Mouse (Mus musculus) heart, embryonic 16.5 days (tissue): ENCODE data around the gene Klhdc2. TPM values are rescaled to one million over a fixed set of nuclear protein-coding genes. Genes with fewer than 3 reads are reported as not detected.

ENCODE experiments used
- ATAC-seq: fragments of 200-750 bp; cut with Nextera tagmentation; replicated peaks from 2 replicates; pipeline ENCODE4 v1.8.0; 2017; ENCODE audit warnings: moderate number of reproducible peaks; ENCODE audit not compliant: insufficient read depth, low FRiP score; ENCODE audit errors: extremely low read depth
- H3K27ac ChIP-seq: fragments of 300-500 bp; sonication (generic); 2 replicates; pipeline ENCODE4 v1.5.1; 2014; ENCODE audit warnings: mild to moderate bottlenecking, low read length, control low read depth, moderate library complexity
- H3K27me3 ChIP-seq: fragments of 300-500 bp; sonication (generic); 2 replicates; pipeline ENCODE4 v1.6.1; 2014; ENCODE audit warnings: low read length, mixed read lengths; ENCODE audit not compliant: control insufficient read depth, insufficient read depth
- H3K36me3 ChIP-seq: fragments of 300-500 bp; sonication (generic); 2 replicates; pipeline ENCODE4 v1.6.1; 2014; ENCODE audit not compliant: control insufficient read depth, insufficient read depth
- H3K4me1 ChIP-seq: fragments of 300-500 bp; sonication (generic); 2 replicates; pipeline ENCODE4 v1.6.1; 2014; ENCODE audit warnings: low read length, mixed read lengths; ENCODE audit not compliant: control insufficient read depth, insufficient read depth
- H3K4me2 ChIP-seq: fragments of 300-500 bp; sonication (generic); 2 replicates; pipeline ENCODE4 v1.6.1; 2014; ENCODE audit warnings: low read depth, mild to moderate bottlenecking, control low read depth, low read length
- H3K4me3 ChIP-seq: fragments of 300-500 bp; sonication (generic); 2 replicates; pipeline ENCODE4 v1.5.1; 2014; ENCODE audit warnings: mild to moderate bottlenecking, control low read depth, low read length
- H3K9ac ChIP-seq: fragments of 300-500 bp; sonication (generic); 2 replicates; pipeline ENCODE4 v1.6.1; 2014; ENCODE audit warnings: low read length, control low read depth
- H3K9me3 ChIP-seq: fragments of 300-500 bp; sonication (generic); replicated peaks from 2 replicates; pipeline ENCODE4 v1.6.1; 2016; ENCODE audit warnings: low read length; ENCODE audit not compliant: control insufficient read depth
- WGBS: fragments of 180-500 bp; shearing (Covaris S2); extraction: QIAGEN DNeasy Blood & Tissue Kit; methylation state at CpG from one replicate; pipeline ENCODE4 v1.1.7; 2014; 5-methylcytosine and 5-hydroxymethylcytosine counted together
- polyA plus RNA-seq: library from polyadenylated mRNA; unstranded; fragments of >200 nt; fragmentation: Nextera tagmentation; extraction: Ambion mirVana; gene quantifications from 2 replicates; pipeline ENCODE4 v1.2.1, GENCODE M21; 2015

Gene Klhdc2
- polyA plus RNA-seq, 1 experiment from 2014 or later, result 117 TPM

DNA sequence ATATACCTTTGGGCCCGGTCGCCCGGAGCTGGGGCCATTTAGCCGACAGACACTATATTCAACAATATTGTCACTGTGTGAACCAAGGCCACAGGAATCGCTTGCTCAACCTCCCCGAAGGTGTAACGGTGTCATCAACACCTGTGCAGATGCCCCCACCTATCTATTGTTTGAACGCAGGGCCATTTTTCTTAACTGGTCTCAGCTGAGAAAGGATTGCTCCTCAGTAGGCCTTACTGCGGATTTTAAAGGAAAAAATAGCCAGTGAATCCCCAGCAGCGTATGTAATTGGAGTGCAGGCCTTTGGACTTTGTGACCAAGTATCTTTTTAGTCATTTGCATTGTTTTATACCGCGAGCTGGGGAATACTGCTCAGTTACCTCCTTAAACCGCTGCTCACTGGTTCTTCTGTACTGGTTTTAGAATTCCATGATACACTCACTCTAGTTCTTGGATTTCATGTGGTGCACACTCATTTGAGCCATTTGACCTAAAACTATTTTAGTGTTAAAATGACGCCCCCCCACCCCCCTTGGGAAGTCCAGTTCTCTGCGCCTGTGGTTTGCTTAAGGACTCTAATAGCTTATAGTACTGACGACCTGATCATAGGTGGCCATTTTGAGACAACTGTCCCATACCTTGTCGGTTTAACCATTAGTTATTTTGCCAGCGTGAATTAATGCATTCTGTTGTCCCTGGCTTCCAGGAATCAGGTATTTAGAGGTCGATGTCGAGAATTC is 1.1 kb downstream of the Klhdc2 start:
- 18% methylated on average over 20 of the region's 20 CpGs for WGBS
- Histone ChIP-seq H3K27ac (peak overlapping the region; percentile 92), H3K4me1 (peaks cover 21% of the 10 kb centered on the region), H3K4me2 (peak overlapping the region; percentile 70), H3K9ac (peak overlapping the region; percentile 89), H3K4me3 (peak overlapping the region; percentile 78), H3K9me3 (no peaks in the 10 kb centered on the region), H3K36me3 (peaks cover 10% of the 10 kb centered on the region), H3K27me3 (no peaks in the 10 kb centered on the region)
- no peak for ATAC-seq

GRCm38 (mm10) chr12:69298281-69298680 is 1.8 kb downstream of the Klhdc2 start:
- Histone ChIP-seq H3K27me3 (no peaks in the 10 kb centered on the region), H3K4me2 (peak overlapping the region; percentile 70), H3K9ac (no peak overlapping the region), H3K36me3 (peaks cover 15% of the 10 kb centered on the region), H3K4me1 (peaks cover 21% of the 10 kb centered on the region), H3K4me3 (peak overlapping the region; percentile 78; the same call in 1 of the 2 replicates), H3K27ac (no peak overlapping the region), H3K9me3 (no peaks in the 10 kb centered on the region)
- 89% methylated on average over 4 of the region's 4 CpGs for WGBS
- no peak for ATAC-seq

DNA sequence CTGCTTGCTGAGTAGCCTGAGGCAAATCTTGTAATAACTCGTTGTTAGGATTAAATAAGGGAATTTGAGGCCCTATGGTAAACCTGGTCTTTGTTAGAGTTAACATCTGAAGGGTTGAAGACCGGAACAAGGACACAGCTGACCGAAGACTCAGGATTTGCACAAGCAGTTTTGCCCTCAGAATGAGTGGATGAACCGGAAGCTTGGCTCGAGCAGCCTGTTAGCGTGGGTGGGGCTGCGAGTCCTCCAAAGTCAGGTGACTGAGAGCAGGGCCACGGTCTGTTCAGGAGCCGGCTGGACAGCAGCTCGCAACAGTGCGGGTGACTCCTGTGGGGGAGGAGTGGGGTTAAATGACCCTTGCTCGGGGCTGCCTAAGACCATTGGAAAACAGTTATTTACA is 2.8 kb downstream of the Klhdc2 start:
- Histone ChIP-seq H3K27ac (no peak overlapping the region), H3K4me3 (no peak overlapping the region), H3K9ac (peak overlapping the region; percentile 3; the same call in 1 of the 2 replicates), H3K9me3 (no peaks in the 10 kb centered on the region), H3K4me1 (peaks cover 21% of the 10 kb centered on the region), H3K36me3 (peaks cover 22% of the 10 kb centered on the region), H3K27me3 (no peaks in the 10 kb centered on the region), H3K4me2 (peak overlapping the region; percentile 20)
- 44% methylated on average over 12 of the region's 12 CpGs for WGBS
- ATAC-seq, result no peak

DNA sequence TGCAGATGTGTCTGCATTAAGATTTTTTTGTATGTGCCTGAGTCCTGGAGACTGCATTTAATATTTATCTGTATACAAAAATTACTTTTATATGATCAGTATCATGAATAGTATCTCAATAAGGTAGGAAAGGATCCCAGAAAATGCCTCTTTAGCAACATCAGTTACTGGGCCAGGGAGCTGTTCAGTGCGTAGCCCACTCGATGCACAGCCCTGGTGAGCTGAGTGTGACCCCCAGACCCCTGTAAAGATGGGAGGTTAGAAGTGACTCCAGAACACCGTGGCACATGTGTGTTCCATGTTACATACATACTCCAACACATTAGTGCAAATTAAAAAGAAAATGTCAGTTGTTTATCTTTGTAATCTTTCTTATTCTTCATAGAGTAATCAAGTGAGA is 3.4 kb downstream of the Klhdc2 start:
- H3K36me3 ChIP-seq, result peaks cover 25% of the 10 kb centered on the region
- H3K27me3 ChIP-seq, result no peaks in the 10 kb centered on the region
- WGBS, result 93% methylated on average over 3 of the region's 3 CpGs
- H3K27ac ChIP-seq, result no peak overlapping the region
- H3K4me1 ChIP-seq, result peaks cover 21% of the 10 kb centered on the region
- H3K9ac ChIP-seq, result no peak overlapping the region
- no peak overlapping the region for H3K4me3 ChIP-seq
- H3K9me3 ChIP-seq, result no peaks in the 10 kb centered on the region
- no peak overlapping the region for H3K4me2 ChIP-seq
- ATAC-seq, result no peak

- H3K4me1 ChIP-seq, result peaks cover 21% of the 10 kb centered on the region
- H3K4me2 ChIP-seq, result no peak overlapping the region
- H3K36me3 ChIP-seq, result peaks cover 30% of the 10 kb centered on the region
- H3K9ac ChIP-seq, result no peak overlapping the region
- H3K9me3 ChIP-seq, result no peaks in the 10 kb centered on the region
- 75% methylated on average over 2 of the region's 2 CpGs for WGBS
- no peaks in the 10 kb centered on the region for H3K27me3 ChIP-seq
- no peak overlapping the region for H3K4me3 ChIP-seq
- ATAC-seq, result no peak
- H3K27ac ChIP-seq, result no peak overlapping the region
Measured at GRCm38 (mm10) chr12:69300391-69300790, 3.9 kb downstream of the Klhdc2 start.

DNA sequence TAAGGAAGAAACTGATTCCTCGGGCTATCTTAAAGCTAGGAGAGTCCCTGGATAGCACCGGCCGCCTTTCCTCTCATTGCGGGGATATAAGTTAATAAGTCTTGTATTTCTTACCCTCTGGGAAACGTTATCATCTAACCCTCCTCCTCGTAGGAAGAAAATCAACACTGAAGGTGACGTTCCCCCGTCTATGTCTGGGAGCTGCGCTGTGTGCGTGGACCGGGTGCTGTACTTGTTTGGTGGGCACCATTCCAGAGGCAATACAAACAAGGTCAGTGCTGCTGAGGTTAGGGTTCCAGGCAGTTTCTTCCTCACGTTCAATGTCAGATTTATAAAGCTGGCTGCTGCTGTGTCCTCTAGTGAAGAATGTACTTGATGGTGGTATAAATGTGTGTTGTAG is 5.7 kb downstream of the Klhdc2 start:
- H3K9me3 ChIP-seq, result no peaks in the 10 kb centered on the region
- no peaks in the 10 kb centered on the region for H3K27me3 ChIP-seq
- no peak overlapping the region for H3K27ac ChIP-seq
- 94% methylated on average over 12 of the region's 12 CpGs for WGBS
- no peak overlapping the region for H3K4me3 ChIP-seq
- H3K36me3 ChIP-seq, result peaks cover 45% of the 10 kb centered on the region
- ATAC-seq, result no peak
- H3K4me2 ChIP-seq, result no peak overlapping the region
- H3K4me1 ChIP-seq, result peaks cover 18% of the 10 kb centered on the region
- H3K9ac ChIP-seq, result no peak overlapping the region

- Histone ChIP-seq H3K4me3 (no peak overlapping the region), H3K27me3 (no peaks in the 10 kb centered on the region), H3K27ac (no peak overlapping the region), H3K36me3 (peaks cover 61% of the 10 kb centered on the region), H3K9me3 (no peaks in the 10 kb centered on the region), H3K9ac (no peak overlapping the region), H3K4me1 (peaks cover 6% of the 10 kb centered on the region; the same call in 1 of the 2 replicates), H3K4me2 (no peak overlapping the region)
- 80% methylated on average over 2 of the region's 2 CpGs for WGBS
- ATAC-seq, result no peak
Measured at GRCm38 (mm10) chr12:69304051-69304450, 7.6 kb downstream of the Klhdc2 start.

DNA sequence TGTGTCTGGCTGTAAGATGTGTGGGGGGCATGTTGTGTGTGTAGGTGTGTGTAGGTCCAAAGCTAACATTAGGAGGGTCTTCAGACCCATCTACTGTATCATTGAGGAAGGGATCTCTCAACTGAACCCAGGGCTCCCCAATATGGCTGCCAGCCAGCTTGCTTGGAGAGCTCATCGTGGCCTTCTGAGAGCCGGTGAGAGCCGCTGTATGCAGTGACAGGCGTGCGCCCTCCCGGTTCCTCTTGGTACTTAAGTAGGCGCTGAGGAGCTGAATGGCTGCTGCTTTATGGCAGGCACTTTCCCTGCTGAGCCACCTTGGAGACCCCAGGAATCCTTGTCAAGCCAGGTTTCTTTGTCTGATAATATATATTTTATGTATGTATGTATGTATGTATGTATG is 9.9 kb downstream of the Klhdc2 start:
- peaks cover 84% of the 10 kb centered on the region for H3K36me3 ChIP-seq
- H3K9ac ChIP-seq, result no peak overlapping the region
- H3K4me3 ChIP-seq, result no peak overlapping the region
- 77% methylated on average over 7 of the region's 7 CpGs for WGBS
- H3K4me2 ChIP-seq, result no peak overlapping the region
- no peaks in the 10 kb centered on the region for H3K4me1 ChIP-seq
- no peak for ATAC-seq
- no peaks in the 10 kb centered on the region for H3K27me3 ChIP-seq
- no peak overlapping the region for H3K27ac ChIP-seq
- H3K9me3 ChIP-seq, result no peaks in the 10 kb centered on the region

DNA sequence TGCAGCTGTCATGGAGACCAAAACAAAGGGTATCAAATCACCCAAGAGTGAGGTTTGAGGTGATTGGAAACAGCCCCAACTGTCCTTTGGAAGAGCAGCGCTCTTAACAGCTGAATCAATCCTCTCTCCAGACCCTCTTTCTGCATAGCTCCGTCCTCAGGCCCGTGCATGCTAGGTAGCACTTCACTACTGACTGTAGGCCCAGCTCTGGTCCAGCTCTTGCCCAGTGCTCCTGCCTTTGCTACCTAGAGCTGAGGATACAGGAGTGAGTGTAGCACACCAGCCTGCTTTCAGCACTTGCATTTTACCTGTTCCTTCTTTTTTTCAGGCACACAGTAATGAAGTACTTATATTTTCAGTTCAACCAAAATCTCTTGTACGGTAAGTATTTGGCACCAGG is 13.2 kb downstream of the Klhdc2 start:
- 96% methylated on average over 4 of the region's 4 CpGs for WGBS
- no peaks in the 10 kb centered on the region for H3K27me3 ChIP-seq
- ATAC-seq, result no peak

More for the DNA sequence above, 13.2 kb downstream of the Klhdc2 start:
- Histone ChIP-seq H3K9me3 (no peaks in the 10 kb centered on the region), H3K4me1 (no peaks in the 10 kb centered on the region), H3K36me3 (peaks cover 76% of the 10 kb centered on the region), H3K4me3 (no peak overlapping the region), H3K4me2 (no peak overlapping the region), H3K27ac (no peak overlapping the region), H3K9ac (no peak overlapping the region)
